Mouse (Mus musculus) CH12.LX (cell line): ENCODE measurements around the gene Sall1. TPM values are rescaled to one million over a fixed set of nuclear protein-coding genes. Genes with fewer than 3 reads are reported as not detected.

Experiments
- DNase-seq: peaks from one replicate; pipeline ENCODE4 v3.0.0-alpha.2; 2013; ENCODE audit errors: extremely low read depth
- H3K27ac ChIP-seq: 2 replicates; pipeline ENCODE4 v1.5.1; 2012; ENCODE audit warnings: low read depth, mild to moderate bottlenecking, control low read depth, moderate library complexity; ENCODE audit not compliant: insufficient read depth
- H3K27me3 ChIP-seq: replicated peaks from 2 replicates; pipeline ENCODE3; 2012; ENCODE audit warnings: inconsistent platforms
- H3K36me3 ChIP-seq, 2 experiments: replicated peaks in 1 of 2; 2 replicates each; pipeline versions ENCODE3 to v1.6.1; 2012; ENCODE audit warnings: inconsistent platforms in 1 of 2, low read length in 1 of 2, mild to moderate bottlenecking in 1 of 2, mixed read lengths in 1 of 2, moderate library complexity in 1 of 2; ENCODE audit not compliant: control insufficient read depth in 1 of 2, insufficient read depth in 1 of 2
- H3K4me1 ChIP-seq, 2 experiments: 2 replicates each; pipeline ENCODE4 v1.6.1; 2012; ENCODE audit warnings: inconsistent platforms in 1 of 2, moderate library complexity in 1 of 2; ENCODE audit not compliant: insufficient read depth in 2 of 2, control insufficient read depth in 1 of 2
- H3K4me2 ChIP-seq: 2 replicates; pipeline ENCODE4 v1.6.1; 2012; ENCODE audit warnings: low read depth, mild to moderate bottlenecking, control low read depth; ENCODE audit not compliant: poor library complexity, insufficient read depth, severe bottlenecking
- H3K4me3 ChIP-seq, 3 experiments: fragments of 150-350 bp in 1 of 3; sonication (generic) in 1 of 3; replicated peaks in 1 of 3; 2 replicates each; pipeline versions ENCODE3 to v1.5.1; 2011 to 2012; ENCODE audit warnings: low read depth in 2 of 3, low read length in 2 of 3, mild to moderate bottlenecking in 2 of 3, moderate library complexity in 2 of 3, control low read depth in 1 of 3, improper control_type of control experiment in 1 of 3, inconsistent platforms in 1 of 3, mixed read lengths in 1 of 3; ENCODE audit not compliant: poor library complexity in 1 of 3
- H3K79me2 ChIP-seq: replicated peaks from 2 replicates; pipeline ENCODE4 v1.6.1; 2012; ENCODE audit warnings: mild to moderate bottlenecking, moderate library complexity; ENCODE audit not compliant: control insufficient read depth, poor library complexity, insufficient read depth, severe bottlenecking; ENCODE audit errors: extremely low read depth
- H3K9ac ChIP-seq: 2 replicates; pipeline ENCODE4 v1.6.1; 2012; ENCODE audit warnings: low read depth, mild to moderate bottlenecking, control low read depth, moderate library complexity; ENCODE audit not compliant: insufficient read depth
- H3K9me3 ChIP-seq: replicated peaks from 2 replicates; pipeline ENCODE3; 2012; ENCODE audit warnings: low read length, inconsistent platforms, mixed read lengths
- BHLHE40 ChIP-seq: IDR thresholded peaks from 2 replicates; pipeline ENCODE4 v1.6.1; 2011; ENCODE audit warnings: mild to moderate bottlenecking, low read depth, low read length, improper control_type of control experiment
- CHD1 ChIP-seq: IDR thresholded peaks from 2 replicates; pipeline ENCODE4 v1.6.1; 2012; ENCODE audit warnings: low read depth, low read length, improper control_type of control experiment, inconsistent platforms
- CHD2 ChIP-seq: IDR thresholded peaks from 2 replicates; pipeline ENCODE4 v1.6.1; 2011; ENCODE audit warnings: low read length, improper control_type of control experiment
- CTCF ChIP-seq, 2 experiments: IDR thresholded peaks in 1 of 2; conservative IDR thresholded peaks in 1 of 2; 2 replicates each; pipeline ENCODE4 v1.5.1; 2011 to 2012; ENCODE audit warnings: low read depth in 2 of 2, low read length in 2 of 2, improper control_type of control experiment in 1 of 2, inconsistent platforms in 1 of 2, mild to moderate bottlenecking in 1 of 2, moderate library complexity in 1 of 2
- E2F4 ChIP-seq: IDR thresholded peaks from 2 replicates; pipeline ENCODE4 v1.6.1; 2011; ENCODE audit warnings: low read depth, low read length, improper control_type of control experiment; ENCODE audit not compliant: insufficient replicate concordance
- ELF1 ChIP-seq: IDR thresholded peaks from 2 replicates; pipeline ENCODE4 v1.6.1; 2014; ENCODE audit warnings: low read depth, mild to moderate bottlenecking, inconsistent platforms, low read length, improper control_type of control experiment
- EP300 ChIP-seq: IDR thresholded peaks from 2 replicates; pipeline ENCODE4 v1.6.1; 2011; ENCODE audit warnings: low read length, improper control_type of control experiment
- GABPA ChIP-seq: IDR thresholded peaks from 2 replicates; pipeline ENCODE4 v1.6.1; 2012; ENCODE audit warnings: low read depth, low read length, improper control_type of control experiment, inconsistent platforms; ENCODE audit not compliant: insufficient replicate concordance
- HCFC1 ChIP-seq: IDR thresholded peaks from 2 replicates; pipeline ENCODE4 v1.6.1; 2012; ENCODE audit warnings: low read depth, mild to moderate bottlenecking, inconsistent platforms, low read length, improper control_type of control experiment
- JUN ChIP-seq: IDR thresholded peaks from 2 replicates; pipeline ENCODE4 v1.6.1; 2011; ENCODE audit warnings: low read depth, mild to moderate bottlenecking, low read length, improper control_type of control experiment, moderate library complexity; ENCODE audit not compliant: insufficient read depth
- JUND ChIP-seq: conservative IDR thresholded peaks from 2 replicates; pipeline ENCODE4 v1.6.1; 2011; ENCODE audit warnings: low read depth, low read length, improper control_type of control experiment
- KAT2A ChIP-seq: IDR thresholded peaks from 2 replicates; pipeline ENCODE4 v1.6.1; 2012; ENCODE audit warnings: low read length, improper control_type of control experiment, inconsistent platforms; ENCODE audit not compliant: insufficient replicate concordance
- MAFK ChIP-seq: IDR thresholded peaks from 2 replicates; pipeline ENCODE4 v1.6.1; 2011; ENCODE audit warnings: low read length, improper control_type of control experiment; ENCODE audit not compliant: insufficient replicate concordance
- MAZ ChIP-seq: IDR thresholded peaks from 2 replicates; pipeline ENCODE4 v1.6.1; 2012; ENCODE audit warnings: low read depth, mild to moderate bottlenecking, inconsistent platforms, low read length, improper control_type of control experiment, moderate library complexity
- MXI1 ChIP-seq: IDR thresholded peaks from 2 replicates; pipeline ENCODE4 v1.6.1; 2011; ENCODE audit warnings: mild to moderate bottlenecking, low read depth, low read length, improper control_type of control experiment
- MYC ChIP-seq: IDR thresholded peaks from 2 replicates; pipeline ENCODE4 v1.6.1; 2011; ENCODE audit warnings: low read depth, mild to moderate bottlenecking, improper control_type of control experiment, low read length
- NELFE ChIP-seq: IDR thresholded peaks from 2 replicates; pipeline ENCODE4 v1.6.1; 2011; ENCODE audit warnings: low read depth, low read length, improper control_type of control experiment
- NRF1 ChIP-seq: IDR thresholded peaks from 2 replicates; pipeline ENCODE4 v1.6.1; 2014; ENCODE audit warnings: low read depth, mild to moderate bottlenecking, inconsistent platforms, low read length, improper control_type of control experiment, moderate library complexity
- PAX5 ChIP-seq: IDR thresholded peaks from 2 replicates; pipeline ENCODE4 v1.6.1; 2012; ENCODE audit warnings: low read length, inconsistent platforms, mixed read lengths
- POLR2A ChIP-seq: IDR thresholded peaks from 2 replicates; pipeline ENCODE4 v1.6.1; 2011; ENCODE audit warnings: low read depth, mild to moderate bottlenecking, improper control_type of control experiment, low read length
- POLR2AphosphoS2 ChIP-seq: IDR thresholded peaks from 2 replicates; pipeline ENCODE4 v1.6.1; 2011; ENCODE audit warnings: low read depth, low read length, improper control_type of control experiment
- RAD21 ChIP-seq: IDR thresholded peaks from 2 replicates; pipeline ENCODE4 v1.6.1; 2011; ENCODE audit warnings: low read depth, mild to moderate bottlenecking, low read length, improper control_type of control experiment, moderate library complexity
- RCOR1 ChIP-seq: conservative IDR thresholded peaks from 2 replicates; pipeline ENCODE4 v1.6.1; 2012; ENCODE audit warnings: low read depth, mild to moderate bottlenecking, inconsistent platforms, low read length, improper control_type of control experiment
- TBP ChIP-seq: conservative IDR thresholded peaks from 2 replicates; pipeline ENCODE4 v1.6.1; 2011; ENCODE audit warnings: low read depth, low read length, improper control_type of control experiment
- TCF12 ChIP-seq: IDR thresholded peaks from 2 replicates; pipeline ENCODE4 v1.6.1; 2014; ENCODE audit warnings: low read depth, mild to moderate bottlenecking, inconsistent platforms, low read length, improper control_type of control experiment
- UBTF ChIP-seq: IDR thresholded peaks from 2 replicates; pipeline ENCODE4 v1.6.1; 2012; ENCODE audit warnings: low read depth, mild to moderate bottlenecking, inconsistent platforms, low read length, improper control_type of control experiment, moderate library complexity
- USF1 ChIP-seq: IDR thresholded peaks from 2 replicates; pipeline ENCODE4 v1.6.1; 2014; ENCODE audit warnings: low read depth, mild to moderate bottlenecking, inconsistent platforms, low read length, improper control_type of control experiment
- ZC3H11A ChIP-seq: IDR thresholded peaks from 2 replicates; pipeline ENCODE4 v1.6.1; 2012; ENCODE audit warnings: low read depth, mild to moderate bottlenecking, inconsistent platforms, low read length, improper control_type of control experiment
- ZKSCAN1 ChIP-seq: IDR thresholded peaks from 2 replicates; pipeline ENCODE4 v1.6.1; 2012; ENCODE audit warnings: low read depth, inconsistent platforms, low read length, improper control_type of control experiment, borderline replicate concordance
- ZMIZ1 ChIP-seq: IDR thresholded peaks from 2 replicates; pipeline ENCODE4 v1.6.1; 2012; ENCODE audit warnings: low read depth, mild to moderate bottlenecking, inconsistent platforms, low read length, improper control_type of control experiment
- ZNF384 ChIP-seq: IDR thresholded peaks from 2 replicates; pipeline ENCODE4 v1.6.1; 2012; ENCODE audit warnings: low read depth, low read length, improper control_type of control experiment, inconsistent platforms
- dilution Hi-C: fragments of 300-500 bp; cut with MboI; formaldehyde crosslinking; loops from 2 replicates; pipeline ENCODE4 v1.14.3; 2020; ENCODE audit warnings: low sequenced_read_pairs; ENCODE audit not compliant: extremely low pct_unique_long_range_greater_than_20kb, extremely low pct_ligation_motif_present
- in situ Hi-C: fragments of 300-500 bp; cut with MboI; formaldehyde crosslinking; loops from 3 replicates; pipeline ENCODE4 v1.14.3; 2019; ENCODE audit warnings: low sequenced_read_pairs, low pct_ligation_motif_present, low pct_unique_long_range_greater_than_20kb, mixed read lengths
- polyA plus RNA-seq: library from polyadenylated mRNA; unstranded; fragments of >175 nt; gene quantifications from 2 replicates; pipeline ENCODE4 v1.2.1, GENCODE M21; 2012; ENCODE audit warnings: low read depth; ENCODE audit not compliant: insufficient read length
- total RNA-seq, 2 experiments: library from RNA; depleted of rRNA; stranded (reverse); fragments of 300-350 nt in 1 of 2; fragments of >200 nt in 1 of 2; gene quantifications; 2 replicates each; pipeline ENCODE4 v1.2.3; 2012 to 2014

Sall1 gene
- total and polyA plus RNA-seq, 3 experiments, result not detected

GRCm38 (mm10) chr8:89004041-89004440, 39.9 kb downstream of the Sall1 start:
- peaks cover 8 to 49% of the 10 kb centered on the region in 2 experiments for H3K4me1 ChIP-seq
- in situ Hi-C loops, result no loop called here
- dilution Hi-C loops, result no loop called here
- peaks cover 44% of the 10 kb centered on the region for H3K9me3 ChIP-seq
- H3K9ac ChIP-seq, result no peak overlapping the region
- no peaks in the 10 kb centered on the region for H3K27me3 ChIP-seq
- H3K4me3 ChIP-seq, result no peak overlapping the region
- no peaks in the 10 kb centered on the region for H3K36me3 ChIP-seq
- H3K79me2 ChIP-seq, result no peaks in the 10 kb centered on the region
- TF ChIP-seq PAX5 (no peak), RCOR1 (no peak), POLR2A (no peak), MXI1 (no peak), EP300 (no peak), MAZ (no peak), NELFE (no peak), MYC (no peak), ZMIZ1 (no peak), E2F4 (no peak), ZNF384 (no peak), UBTF (no peak), JUN (no peak), MAFK (no peak), JUND (no peak), POLR2AphosphoS2 (no peak), ZC3H11A (no peak)
- TF ChIP-seq, all 38 proteins: peak for 0
- Histone ChIP-seq H3K27ac (no peak overlapping the region), H3K4me2 (no peak overlapping the region)
- peak; percentile 27 for DNase-seq

GRCm38 (mm10) chr8:89003336-89003896, 40.5 kb downstream of the Sall1 start:
- peak; percentile 76 for DNase-seq
- Histone ChIP-seq H3K4me1 (peaks cover 8 to 48% of the 10 kb centered on the region in 2 experiments), H3K4me2 (peak overlapping the region; percentile 19; the same call in 1 of the 2 replicates), H3K27me3 (no peaks in the 10 kb centered on the region), H3K9ac (no peak overlapping the region), H3K79me2 (no peaks in the 10 kb centered on the region), H3K9me3 (peaks cover 45% of the 10 kb centered on the region), H3K27ac (peak overlapping the region; percentile 65; the same call in 1 of the 2 replicates), H3K36me3 (no peaks in the 10 kb centered on the region), H3K4me3 (no peak overlapping the region)
- dilution Hi-C loops (no loop called here), in situ Hi-C loops (no loop called here)
- TF ChIP-seq RAD21 (no peak), MAFK (no peak), CHD2 (peak; percentile 67; the same call in 1 of the 2 replicates), USF1 (no peak), PAX5 (no peak), CTCF (conservative IDR thresholded peaks at IDR 0.05 in 1 of 2, IDR thresholded peaks at IDR 0.05 in 1 of 2; ENCODE audit: low read depth in 2 of 2, low read length in 2 of 2) (no peak), ZNF384 (no peak), POLR2AphosphoS2 (no peak), NELFE (no peak), JUND (no peak), BHLHE40 (peak; percentile 38), ZKSCAN1 (no peak), KAT2A (no peak), NRF1 (no peak), E2F4 (no peak), ELF1 (no peak), MAZ (no peak), TBP (no peak), MXI1 (no peak), GABPA (no peak), HCFC1 (no peak), POLR2A (no peak), UBTF (no peak), RCOR1 (no peak), ZMIZ1 (no peak), CHD1 (no peak), ZC3H11A (no peak), TCF12 (peak; percentile 61; the same call in 1 of the 2 replicates)
